Mouse (Mus musculus) gastrocnemius, adult 8-10 months (tissue): Measurements from ENCODE around the gene Cisd3. TPM values are rescaled to one million over a fixed set of nuclear protein-coding genes. Genes with fewer than 3 reads are reported as not detected.
"Not testable (repeated sequence)": the region's sequence is repeated elsewhere in the genome, so short reads cannot be mapped to it uniquely, and the experiment has no call there.

ENCODE experiments used
- DNase-seq, 2 experiments: peaks; one replicate each; pipeline ENCODE4 v3.0.0; 2022; ENCODE audit warnings: low spot score in 2 of 2
- total RNA-seq, 4 experiments: library from RNA; stranded (reverse); gene quantifications; 2 replicates each; pipeline ENCODE4 v1.2.4; 2022

Cisd3 gene
- 100 to 1,000 TPM; 102 to 119 (median 105) TPM for total RNA-seq

DNA sequence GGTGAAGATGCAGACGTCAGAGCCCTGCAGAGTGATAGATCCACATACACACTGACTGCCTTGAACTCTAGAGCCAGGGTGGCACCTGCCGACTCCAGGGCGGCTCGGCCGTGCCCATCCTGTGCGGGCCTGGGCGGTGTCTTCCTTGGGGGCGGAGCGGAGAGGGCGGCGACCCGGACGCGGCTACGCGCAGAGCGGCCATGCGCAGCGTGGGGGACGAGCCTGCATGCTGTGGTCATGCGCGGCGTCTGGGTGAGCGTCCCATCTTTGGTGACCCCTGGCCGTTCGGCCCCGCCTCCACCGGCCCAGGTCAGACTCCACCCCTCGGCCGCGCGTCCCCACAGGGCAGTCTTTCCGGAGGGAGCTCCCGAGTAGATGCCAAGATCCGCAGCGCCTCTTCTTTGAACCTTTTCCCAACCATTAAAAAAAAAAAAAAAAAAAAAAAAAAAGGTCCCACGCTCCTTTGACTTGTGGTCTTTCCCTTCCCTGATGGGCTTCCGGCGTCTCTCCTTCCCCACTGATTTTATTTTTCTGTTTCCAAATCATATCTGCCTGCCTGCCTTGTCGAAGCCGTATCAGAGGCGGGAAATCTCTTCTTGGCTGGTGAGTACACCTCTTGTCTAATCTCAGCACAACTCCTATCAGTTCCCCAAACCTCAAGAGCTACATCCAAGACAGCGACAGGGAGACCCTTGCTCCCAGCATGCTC is at the start of gene Cisd3:
TSS of gene Cisd3 (plus strand) at position 214 of the 709 bp plus-strand sequence.
- peak; percentile 94 to 96 for DNase-seq

DNA sequence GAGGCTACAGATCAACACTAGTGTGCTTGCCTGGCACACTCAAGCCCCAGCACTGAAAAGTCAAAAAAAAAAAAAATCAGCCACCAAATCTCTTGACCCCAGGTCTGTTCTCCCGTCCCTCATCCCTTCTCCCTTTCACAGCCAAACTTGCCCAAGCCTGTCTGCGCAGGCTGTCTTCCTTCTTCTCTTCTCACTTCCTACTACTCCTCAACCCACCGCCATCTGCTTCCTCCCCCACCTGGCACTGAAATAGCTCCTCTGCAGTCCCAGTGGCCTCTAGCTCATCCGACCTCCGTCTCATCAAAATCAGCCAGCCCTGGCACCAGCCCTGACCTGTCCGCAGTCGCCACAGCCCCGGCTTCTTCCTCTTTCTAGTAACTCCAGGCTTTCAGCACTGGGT is 44.0 kb upstream of the Cisd3 start:
- no peak for DNase-seq

DNA sequence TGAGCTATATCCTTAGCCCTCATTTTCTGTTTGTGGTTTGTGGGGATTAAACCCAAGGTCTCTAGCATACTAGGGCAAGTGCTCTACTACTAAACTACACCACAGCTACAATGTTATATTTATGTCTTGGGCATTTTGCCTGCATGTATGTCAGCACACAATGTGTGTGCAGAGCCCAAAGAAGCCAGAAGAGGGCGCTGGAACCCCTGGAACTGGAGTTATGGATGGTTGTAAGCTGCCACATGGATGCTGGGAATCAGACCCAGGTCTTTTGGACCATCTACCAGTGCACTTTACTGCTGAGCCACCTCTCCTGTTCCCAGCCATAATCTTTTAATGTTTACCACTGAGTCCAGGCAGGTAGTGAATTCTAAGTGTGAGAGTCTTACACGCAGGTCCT is 42.9 kb upstream of the Cisd3 start:
- no peak for DNase-seq

DNA sequence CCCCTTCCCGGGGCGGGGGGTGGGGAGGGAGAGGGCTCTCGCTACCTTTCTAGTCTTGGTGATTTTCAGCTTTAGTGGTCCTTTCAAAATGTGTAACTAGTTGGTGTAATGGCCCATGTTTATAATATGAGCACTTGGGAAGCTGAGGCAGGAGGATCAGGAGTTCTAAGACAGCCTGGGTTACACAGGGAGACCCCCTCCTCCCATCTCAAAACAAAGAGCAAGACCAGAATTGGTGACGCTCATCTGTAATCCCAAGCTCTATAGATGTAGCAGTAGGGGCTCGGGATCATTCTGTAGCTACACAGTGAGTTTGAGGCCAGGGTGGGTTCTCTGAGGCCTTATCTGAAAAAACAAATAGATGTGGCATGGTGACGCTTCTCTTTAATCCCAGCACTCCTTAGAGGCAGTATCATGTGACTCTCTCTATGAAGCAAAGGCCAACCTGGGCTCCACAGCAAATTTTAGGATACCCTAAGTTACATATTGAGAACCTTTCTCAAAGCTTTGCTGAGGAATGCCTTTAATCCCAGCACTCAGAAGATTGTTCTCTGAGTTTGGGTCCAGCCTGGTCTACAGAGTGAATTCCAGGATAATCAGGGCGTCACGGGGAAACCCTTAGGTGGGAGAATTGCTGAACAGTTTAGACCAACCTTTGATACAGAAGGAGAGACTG is 42.1 kb upstream of the Cisd3 start:
- no peak for DNase-seq

DNA sequence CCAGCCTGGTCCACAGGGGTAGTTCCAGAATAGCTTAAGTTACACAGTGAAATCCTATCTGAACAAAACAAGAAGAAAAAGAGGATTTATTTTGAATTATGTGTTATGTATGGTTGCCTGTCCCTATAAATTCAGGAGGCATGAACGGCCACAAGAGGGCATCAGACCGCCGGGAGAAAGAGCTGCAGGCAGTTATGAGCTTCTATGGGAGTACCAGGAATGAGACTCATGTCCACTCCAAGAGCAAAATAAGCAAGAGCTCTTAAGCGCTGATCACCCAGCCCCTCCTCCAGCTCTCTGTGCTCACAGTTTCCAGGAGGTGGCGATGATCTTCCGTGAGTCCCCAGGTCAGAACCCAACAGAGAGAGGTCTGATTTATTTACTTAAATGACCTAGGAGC is 40.8 kb upstream of the Cisd3 start:
- DNase-seq, result peak; percentile 55 to 67

DNA sequence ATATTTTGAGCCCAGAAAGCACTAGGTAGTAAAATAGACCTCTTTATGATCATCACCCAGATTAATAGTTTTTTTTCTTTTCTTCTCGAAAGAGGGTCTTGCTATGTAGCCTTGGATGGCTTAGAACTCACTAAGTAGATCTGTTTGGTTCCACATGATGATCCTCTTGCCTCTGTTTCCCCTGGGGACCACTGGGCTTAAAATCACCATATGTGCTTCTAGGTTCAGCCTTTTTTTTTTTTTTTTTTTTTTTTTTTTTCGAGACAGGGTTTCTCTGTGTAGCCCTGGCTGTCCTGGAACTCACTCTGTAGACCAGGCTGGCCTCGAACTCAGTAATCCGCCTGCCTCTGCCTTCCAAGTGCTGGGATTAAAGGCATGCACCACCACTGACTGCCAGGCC is 37.1 kb upstream of the Cisd3 start:
- not testable (repeated sequence) for DNase-seq

DNA sequence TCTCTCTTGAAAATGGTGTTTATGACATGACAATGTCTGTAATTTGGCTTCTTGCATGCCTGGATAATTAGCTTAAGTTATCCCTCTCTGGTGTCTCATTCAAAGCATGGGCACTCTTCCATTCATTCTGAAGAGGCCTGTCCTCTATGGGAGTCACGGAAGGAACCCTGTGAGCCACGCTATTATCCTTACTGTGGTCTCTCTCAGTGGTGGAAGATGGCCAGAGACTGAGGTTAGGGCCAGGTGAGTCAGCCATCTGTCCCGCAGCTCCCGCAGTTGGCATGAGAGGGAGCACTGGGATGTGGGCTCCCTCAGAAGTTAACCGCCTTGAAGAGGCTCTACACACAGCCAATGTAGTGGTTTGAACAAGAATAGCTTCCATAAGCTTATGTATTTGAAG is 35.3 kb upstream of the Cisd3 start:
- no peak for DNase-seq

DNA sequence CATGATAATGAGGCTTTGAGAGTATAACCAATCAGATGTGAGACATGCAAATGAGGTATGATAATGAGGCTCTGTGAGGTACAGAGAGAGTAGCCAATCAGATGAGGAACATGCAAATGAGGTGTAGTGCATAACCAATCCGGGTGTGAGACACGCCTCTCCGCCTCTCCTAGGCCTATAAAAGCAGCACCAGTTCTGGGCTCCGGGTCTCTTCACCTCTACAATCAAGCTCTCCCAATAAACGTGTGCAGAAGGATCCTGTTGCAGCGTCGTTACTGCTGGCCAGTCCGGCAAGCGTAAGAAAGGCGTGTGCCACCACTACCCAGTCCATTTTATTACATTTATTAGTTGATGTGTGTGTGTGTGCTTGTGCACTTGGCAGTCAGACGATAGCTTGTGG is 32.2 kb upstream of the Cisd3 start:
- DNase-seq, result not testable (repeated sequence)

DNA sequence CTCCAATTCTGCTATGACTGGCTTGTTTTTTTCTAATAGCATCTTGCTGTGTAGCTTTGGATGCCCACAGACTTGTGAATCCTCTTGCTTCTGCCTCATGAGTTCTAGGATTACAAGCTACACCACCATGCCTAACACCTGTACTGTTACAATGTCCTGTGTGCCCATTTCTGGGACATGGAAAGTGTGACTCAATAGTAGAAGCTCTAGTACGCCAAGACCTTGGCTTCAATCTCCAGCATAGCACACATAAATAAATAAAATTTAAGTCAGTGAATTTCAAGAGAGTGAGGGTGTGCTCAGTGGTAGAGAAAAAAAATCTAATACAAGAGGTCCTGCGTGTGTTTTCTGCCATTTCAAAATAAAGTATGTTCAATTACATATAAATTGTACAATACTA is 31.4 kb upstream of the Cisd3 start:
- DNase-seq, result no peak

DNA sequence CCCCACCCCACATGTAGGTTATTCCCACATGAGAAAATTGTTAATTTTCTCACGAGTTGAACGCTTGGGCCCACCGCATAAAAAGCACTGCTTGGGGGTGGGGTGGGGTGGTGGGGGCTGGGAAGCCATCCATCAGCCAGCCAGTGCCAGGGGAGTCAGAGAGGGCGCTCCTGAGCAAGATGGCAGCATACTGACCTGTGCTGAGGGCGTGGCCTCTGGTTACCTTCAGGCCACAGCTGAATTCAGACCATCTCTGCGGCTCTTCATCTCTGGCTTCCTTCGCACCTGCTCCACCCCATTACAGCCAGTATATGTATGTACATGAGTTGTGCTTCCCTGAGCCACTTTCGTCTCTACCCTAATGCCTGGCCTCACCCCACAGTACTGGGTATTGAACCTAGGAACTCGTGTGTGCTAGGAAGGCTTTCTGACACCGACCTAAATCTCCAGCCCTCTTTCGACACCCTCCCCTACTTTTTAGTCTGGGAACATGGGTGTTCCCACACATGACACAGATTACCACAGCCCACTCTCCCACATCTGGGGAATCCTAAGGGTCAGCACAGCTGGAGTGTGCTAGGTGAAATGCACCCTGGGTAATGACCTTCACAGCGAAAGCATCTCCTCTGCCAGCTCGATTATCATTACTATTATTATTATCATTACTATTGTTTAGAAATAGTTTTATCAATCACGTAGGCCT is 29.2 kb upstream of the Cisd3 start:
- no peak for DNase-seq

DNA sequence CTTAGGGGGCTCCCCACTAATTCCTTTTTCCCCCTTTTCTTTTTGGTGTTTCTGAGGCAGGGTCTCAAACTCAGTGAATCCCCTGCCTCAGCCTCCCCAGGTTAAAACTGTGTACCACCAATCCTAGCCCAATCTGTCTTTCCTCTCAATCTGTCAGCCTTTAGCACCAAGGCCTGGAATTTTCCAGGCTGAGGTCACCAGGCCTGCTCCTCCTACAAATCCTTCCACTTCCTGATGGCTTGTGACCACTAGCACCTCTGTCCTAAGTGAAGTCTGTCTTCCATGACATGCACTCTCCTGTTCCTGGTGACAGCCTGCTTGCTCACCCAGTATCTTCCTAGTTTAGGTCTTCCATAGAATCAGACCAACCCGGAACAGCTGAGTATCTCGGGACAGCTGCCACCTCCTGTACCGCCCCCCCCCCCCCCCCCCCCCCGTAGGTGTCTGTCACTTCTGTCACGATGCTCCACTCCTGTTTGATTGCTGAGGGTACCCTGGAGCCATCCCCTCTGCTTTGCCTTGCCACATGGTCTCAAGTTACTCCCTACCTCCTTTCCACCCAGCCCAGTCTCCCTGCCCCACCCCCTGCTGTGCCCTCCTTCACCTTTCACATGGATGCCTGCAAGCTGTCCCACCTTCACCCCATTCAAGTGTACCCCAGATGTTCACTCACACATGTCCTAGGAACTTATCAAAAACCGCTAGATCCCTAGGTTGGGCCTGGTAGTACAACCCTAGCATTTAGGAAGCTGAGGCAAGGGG is 28.3 kb upstream of the Cisd3 start:
- no peak for DNase-seq

DNA sequence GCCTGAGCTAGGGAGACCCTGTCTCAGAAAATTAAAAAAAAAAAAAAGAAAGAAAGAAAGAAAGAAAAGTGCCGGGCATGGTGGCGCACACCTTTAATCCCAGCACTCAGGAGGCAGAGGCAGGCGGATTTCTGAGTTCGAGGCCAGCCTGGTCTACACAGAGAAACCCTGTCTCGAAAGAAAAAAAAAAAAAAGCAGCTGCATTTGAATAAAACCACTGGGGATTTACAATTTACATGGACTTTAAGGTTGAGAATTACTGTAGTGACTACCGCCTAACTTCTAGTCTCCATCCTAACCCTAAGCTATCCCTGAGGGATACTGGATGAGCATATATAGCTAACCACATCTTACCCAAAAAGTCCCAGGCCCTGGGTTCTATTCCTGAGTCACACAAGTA is 27.7 kb upstream of the Cisd3 start:
- DNase-seq, result not testable (repeated sequence)

DNA sequence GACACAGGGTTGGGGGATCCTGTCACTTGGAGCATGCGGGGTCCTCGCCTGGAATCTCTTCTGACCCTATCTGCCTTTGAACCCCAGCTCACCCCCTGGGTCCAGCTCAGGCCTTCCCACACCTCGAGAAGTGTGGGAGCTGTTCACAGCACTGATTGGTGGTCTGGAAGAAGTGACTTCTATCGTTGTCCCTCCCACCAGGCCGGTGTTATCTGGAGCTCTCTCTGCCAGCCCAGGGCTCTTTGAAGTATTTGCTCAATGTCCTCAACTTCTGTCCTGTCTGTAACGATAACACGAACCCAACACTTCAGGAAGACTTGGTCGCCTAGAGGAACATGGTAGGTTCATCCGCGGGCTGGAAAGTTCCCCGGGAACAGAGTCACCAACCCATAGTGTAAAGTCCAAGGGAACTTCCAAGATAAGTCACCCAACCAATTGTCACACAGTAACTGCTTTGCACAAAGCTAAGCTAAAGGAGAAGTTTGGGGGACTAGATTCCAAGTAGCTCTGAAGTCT is 26.8 kb upstream of the Cisd3 start:
- no peak for DNase-seq

DNA sequence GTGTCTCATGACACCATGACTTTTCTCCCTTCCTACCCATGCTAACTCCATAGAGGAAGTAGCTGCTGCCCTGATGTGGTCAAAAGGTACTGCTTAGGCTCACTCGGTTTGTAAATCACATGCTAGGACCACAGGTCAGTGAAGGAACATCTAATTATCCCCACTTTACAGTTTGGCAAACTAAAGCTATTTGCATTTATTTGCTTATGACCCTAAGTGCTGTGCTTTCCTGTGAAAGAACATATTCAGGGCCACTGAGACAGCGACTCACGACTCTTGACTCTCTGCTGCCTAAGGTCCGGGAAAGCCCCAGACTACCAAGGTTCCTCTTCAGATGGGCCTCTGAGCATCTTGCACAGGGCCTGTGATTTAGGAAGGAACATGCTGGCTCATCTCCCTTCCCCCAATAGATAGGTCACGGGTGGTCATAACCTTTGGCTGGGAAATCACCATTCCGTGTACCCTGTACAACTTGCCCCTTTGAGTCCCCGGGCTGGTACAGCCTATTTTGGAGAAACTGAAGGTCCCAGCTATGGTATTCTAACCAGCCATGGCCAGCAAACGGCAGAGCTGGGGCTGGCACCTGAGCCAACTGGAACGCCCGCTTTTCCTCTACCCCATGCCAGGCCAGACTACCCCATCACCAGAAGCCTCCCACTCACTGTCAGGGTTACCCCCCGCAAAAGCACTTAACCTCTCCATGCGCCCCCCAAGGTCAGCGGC is 26.2 kb upstream of the Cisd3 start:
- DNase-seq, result no peak

DNA sequence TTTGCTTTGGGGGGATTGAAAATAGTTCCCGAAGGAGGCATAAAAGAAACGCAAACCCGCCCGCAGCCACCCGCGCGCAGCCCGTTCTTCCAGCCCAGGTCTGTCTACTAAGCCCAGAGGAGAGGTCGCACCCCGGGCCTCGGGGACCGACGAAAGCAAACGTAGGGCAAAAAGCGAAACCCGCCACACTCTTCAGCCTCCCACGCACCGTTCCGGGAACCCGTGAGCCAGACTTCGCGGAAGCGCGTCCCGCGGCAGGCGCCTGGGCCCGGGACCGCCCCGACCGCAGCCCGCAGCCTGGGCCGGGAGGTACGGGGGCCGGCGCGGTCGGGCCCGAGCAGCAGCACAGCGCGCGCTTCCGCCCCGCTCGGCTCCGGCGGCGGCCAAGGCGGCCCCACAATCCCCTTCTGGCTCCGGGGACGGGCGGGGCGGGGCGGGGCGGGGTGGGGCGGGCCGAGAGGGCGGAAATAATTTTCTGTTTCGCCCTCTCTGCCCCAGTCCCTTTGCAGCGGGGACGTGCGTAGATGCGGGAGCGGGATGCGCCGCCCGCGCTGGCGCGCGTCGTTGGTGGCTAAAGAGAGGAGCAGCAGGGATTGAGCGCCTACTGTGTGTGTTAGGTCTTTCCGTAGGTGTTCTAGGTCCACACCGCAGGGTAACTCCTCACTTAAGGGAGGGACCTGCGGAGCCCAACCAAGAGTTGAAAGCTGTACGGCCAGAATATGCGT is 25.5 kb upstream of the Cisd3 start:
- DNase-seq, result peak; percentile 66 to 75

DNA sequence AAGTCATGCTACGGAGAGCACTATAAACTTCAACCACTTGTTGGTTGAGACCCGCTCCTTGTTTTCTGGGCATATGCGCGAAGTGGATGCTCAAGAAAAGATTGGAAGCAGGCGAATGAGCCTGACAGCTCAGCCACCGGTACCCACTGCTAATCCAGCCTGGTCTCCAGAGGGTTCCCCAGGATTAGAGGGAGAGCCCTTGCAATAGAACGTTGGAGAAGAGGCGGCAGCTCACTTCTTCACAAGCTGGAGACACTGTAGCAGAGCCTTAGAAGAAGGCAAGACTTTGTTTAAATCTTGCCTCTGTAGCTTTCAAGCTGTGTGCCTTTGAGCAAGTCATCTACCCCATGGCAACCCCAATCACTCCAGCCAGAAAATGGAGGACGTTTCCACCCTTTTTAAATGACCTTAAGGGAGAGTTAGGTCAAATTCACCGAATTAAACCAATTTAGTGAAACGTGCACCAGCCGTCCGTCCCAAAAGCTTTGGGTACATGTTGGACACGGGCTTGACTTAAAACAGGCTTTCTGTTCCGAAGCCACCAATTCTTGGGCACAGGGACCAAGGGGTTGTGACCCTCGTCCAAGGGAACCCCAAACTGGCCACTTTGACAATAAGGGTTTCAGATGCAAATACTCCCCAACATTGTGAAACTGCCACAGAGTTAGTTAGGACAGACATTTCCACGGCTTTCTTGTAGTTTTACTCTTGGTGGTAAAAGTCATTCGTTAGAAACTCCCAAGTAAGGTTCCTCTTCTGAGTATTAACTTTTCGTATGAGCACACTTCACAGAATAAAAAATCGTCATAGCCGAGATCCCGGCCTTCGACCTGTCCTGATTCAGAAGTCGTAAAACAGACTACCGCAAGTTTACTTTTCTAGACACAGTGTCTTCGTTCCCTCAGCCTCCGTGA is 24.6 kb upstream of the Cisd3 start:
- no peak for DNase-seq

DNA sequence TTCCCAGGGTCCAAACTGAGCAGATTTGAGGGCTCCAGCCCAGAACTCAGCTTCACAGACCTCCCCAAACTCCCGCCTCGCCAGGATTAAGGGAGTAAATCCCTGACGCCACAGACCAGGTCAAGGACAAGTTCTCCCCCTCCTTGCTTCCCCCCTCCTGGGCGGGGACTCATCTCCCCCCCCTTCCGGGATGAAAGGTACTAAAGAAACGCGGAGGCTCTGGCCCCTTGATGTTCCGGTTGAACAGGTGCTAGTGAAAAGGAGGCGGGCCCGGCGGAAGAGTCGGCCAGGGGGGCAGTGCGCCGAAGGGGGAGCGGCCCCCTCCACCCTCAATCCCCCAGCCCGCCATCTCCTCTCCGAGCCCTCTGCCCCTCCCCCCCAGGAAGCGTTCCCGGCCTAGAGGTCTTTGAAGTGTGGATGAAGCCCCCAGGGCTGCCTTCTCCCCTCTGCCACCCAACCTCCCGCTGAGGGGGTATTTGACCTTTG is 23.9 kb upstream of the Cisd3 start:
- peak; percentile 55 to 66 for DNase-seq

DNA sequence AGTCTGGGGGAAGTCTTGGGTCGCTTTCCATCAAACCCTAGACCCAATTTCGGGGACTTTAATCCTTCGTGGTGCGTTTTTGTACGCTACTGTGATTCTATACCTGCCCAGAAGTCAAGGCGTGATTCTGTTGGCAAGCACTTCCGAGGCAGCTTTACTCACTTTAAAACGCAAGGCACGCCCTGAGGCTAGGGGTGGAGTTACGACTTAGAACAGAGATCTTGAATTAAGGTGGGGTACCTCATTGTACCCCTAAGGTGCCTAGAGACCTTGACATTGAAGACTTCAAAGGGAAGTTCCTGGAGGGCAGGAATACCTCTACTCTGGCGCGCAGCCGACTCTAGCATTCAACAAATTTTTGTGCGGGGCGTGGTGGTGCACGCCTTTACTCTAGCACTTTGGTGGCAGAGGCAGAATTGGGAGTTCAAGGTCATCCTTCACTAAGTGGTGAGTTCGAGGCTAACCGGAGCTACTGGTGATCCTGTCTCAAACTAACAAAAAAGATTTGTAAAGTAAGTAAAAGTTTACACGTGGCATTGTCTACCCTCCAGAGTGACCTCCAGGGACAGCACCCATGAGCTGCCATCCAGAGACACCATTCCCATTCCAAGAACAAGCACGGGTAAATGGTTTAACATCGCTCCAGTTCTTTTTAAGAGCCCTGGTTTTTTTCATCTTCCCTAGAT is 23.3 kb upstream of the Cisd3 start:
- no peak for DNase-seq
